Mouse (Mus musculus): ENCODE data around the gene Stard9. TPM values are rescaled to one million over a fixed set of nuclear protein-coding genes. Genes with fewer than 3 reads are reported as not detected.

Stard9 gene
- 3.3 and 4.1 TPM in 2 replicates for polyA plus RNA-seq (2015; fragmentation: Nextera tagmentation; extraction: Ambion mirVana)

GRCm38 (mm10) chr2:120628886-120629735 lies at the start of gene Stard9:
TSS of gene Stard9 (plus strand) at chr2:120629121.

GRCm38 (mm10) chr2:120608830-120609723 lies 19.8 kb upstream of the Stard9 start, which contains the start of the genes Haus2 and Lrrc57:
TSS of gene Haus2 (plus strand) at chr2:120609383.
TSS of gene Lrrc57 (minus strand) at chr2:120609520.

Other genes with a start within 250 kb of the Stard9 start
- gene Ganc, start 225.2 kb upstream of the Stard9 start, polyA plus RNA-seq (2015; fragmentation: Nextera tagmentation; extraction: Ambion mirVana), result 7.3 and 12.4 TPM in 2 replicates
- gene Tmem87a, start 225.0 kb upstream of the Stard9 start, polyA plus RNA-seq (2015; fragmentation: Nextera tagmentation; extraction: Ambion mirVana), result 6.5 and 7.7 TPM in 2 replicates
- 0.58 and 0.62 TPM in 2 replicates for gene Capn3, start 173.1 kb upstream of the Stard9 start, polyA plus RNA-seq (2015; fragmentation: Nextera tagmentation; extraction: Ambion mirVana)
- 30.8 and 32.0 TPM in 2 replicates for gene Zfp106, start 65.3 kb upstream of the Stard9 start, polyA plus RNA-seq (2015; fragmentation: Nextera tagmentation; extraction: Ambion mirVana)
- gene Snap23, start 61.5 kb upstream of the Stard9 start, polyA plus RNA-seq (2015; fragmentation: Nextera tagmentation; extraction: Ambion mirVana), result 11.7 and 14.6 TPM in 2 replicates
- gene Haus2, start 19.7 kb upstream of the Stard9 start, polyA plus RNA-seq (2015; fragmentation: Nextera tagmentation; extraction: Ambion mirVana), result 29.2 and 29.4 TPM in 2 replicates
- 30.7 and 31.3 TPM in 2 replicates for gene Lrrc57, start 19.6 kb upstream of the Stard9 start, polyA plus RNA-seq (2015; fragmentation: Nextera tagmentation; extraction: Ambion mirVana)
- 5.9 and 6.7 TPM in 2 replicates for gene Cdan1, start 221.0 kb downstream of the Stard9 start, polyA plus RNA-seq (2015; fragmentation: Nextera tagmentation; extraction: Ambion mirVana)
- 13.2 and 13.5 TPM in 2 replicates for gene Ttbk2, start 221.5 kb downstream of the Stard9 start, polyA plus RNA-seq (2015; fragmentation: Nextera tagmentation; extraction: Ambion mirVana)

All from neural tube, postnatal 0 days (tissue).